Mouse (Mus musculus) 416B (cell line): Measurements from ENCODE around the gene Cbx2.

ENCODE experiments used
- DNase-seq: peaks from one replicate; pipeline ENCODE4 v3.0.0; 2011; ENCODE audit warnings: low read depth

Gene Cbx2

DNA sequence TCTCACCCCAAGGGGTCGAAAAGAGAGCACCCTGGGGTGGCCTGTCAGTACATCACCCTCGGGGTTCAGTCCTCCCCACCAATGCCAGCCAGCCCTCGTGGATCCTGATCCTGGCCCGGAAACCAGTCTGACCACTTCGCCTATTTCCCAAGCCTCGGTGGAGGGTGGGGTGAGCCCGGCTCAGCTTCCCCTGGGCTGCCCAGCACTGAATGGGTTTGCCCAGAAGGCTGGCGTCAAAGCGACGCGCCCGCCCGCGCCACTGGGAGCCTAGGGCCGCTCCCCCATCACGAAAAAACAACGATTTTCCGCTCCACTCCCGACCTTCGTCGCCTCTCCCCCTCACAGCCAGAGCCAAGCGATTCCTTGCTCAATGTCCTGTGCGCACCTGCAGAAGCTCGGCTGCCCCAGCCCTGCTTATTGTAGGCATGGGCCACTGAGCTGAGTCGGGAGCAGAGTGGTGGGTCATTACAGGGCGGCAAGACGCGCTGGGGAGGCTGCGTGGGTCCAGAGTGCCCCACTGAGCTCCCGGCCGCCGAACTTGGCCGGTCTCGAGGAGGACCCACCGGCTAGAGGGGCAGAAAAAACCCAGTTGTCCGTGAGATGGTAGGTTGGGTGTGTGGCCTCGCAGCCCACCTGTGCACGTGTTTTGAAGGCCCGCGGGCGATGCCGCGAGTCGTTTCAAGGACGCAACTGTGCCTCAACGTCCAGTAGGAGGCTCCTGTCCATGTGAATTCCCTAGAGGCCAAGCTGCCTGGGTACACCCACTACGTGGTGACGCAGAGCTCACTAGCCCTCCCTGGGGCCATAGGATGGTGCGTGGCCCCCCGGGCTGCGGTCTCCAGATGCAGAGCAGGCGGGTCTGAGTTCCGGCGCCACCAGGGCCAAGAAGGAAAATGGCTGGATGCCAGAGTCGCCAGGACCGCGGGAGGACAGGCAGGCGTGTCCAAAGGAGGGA is 35.6 kb downstream of the Cbx2 start:
- DNase-seq: no peak

DNA sequence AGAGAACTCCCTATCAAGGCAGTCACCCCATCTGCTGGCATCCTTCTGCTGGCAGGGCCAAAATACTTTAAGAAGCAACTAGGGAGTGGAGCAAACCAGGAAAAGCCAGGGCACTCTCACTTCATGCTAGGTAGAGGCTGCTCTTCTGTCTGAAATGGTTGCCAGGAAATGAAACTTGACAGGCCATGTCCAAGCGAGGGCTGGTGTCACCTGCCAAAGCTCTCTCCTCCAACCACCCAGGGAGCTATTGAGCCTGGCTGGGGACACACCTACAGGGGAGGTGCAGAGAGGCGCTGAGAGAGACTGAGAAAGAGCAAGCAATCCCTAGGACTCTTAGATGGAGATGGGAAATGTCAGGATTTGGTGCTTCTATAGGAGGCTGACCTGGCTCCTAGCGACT is 36.5 kb downstream of the Cbx2 start:
- no peak for DNase-seq

DNA sequence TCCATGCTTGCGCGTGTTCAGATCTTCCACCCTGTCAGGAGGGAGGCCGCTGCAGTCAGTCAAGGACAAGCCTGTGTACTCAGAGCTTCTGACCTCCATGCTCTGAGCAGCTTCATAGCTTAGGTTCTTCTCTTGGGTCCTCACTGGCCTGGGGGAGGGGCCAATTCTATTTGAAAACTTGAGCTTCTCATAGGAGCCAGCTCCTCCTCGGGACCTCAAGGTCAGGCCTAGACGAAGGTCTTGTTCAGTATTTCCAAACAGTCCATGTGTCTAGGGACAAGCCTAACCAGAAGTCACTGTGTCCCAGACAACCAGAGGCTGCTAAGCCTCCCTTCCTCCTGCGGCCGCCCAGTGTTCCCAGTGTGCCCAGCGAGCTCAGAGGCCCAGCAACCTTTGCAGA is 44.1 kb downstream of the Cbx2 start:
- DNase-seq: no peak

DNA sequence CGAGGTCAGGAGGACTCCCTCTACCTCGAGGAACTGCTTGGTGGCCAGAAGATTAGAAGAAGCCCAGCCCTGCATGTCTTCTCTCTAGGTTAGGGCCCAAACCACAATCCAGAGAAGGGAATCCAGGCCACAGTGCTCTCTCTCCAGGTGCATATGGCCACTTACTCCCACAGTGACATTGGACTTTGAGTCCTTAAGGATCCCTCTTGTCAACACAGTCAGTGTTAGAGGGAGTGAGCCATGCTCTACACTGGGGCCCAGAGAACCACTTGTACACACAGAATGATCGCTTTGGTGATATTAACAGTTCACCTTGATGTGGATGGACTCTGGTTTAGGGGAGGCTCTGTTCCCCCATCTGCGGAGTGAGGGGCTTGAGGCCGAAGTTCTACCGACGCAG is 49.5 kb downstream of the Cbx2 start:
- no peak for DNase-seq

DNA sequence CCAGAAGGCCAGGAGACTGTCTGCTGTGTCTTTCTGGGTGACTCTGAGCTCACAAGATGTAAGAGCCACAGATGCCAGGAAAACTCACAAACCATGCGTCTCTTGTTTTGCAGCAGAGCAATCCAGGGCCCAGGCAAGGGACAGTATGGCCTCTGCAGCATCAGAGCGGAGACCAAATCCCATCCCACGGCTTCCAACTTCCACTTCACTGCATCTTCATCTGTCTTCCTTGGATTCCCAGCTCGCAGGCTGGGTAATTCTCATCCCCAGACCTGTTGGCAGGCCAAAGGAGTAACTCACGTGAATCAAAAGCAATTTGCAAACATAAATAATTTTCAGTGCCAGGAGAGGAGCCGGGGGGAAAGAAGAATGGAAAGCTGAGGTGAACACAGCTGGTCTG is 50.2 kb downstream of the Cbx2 start:
- DNase-seq: no peak

DNA sequence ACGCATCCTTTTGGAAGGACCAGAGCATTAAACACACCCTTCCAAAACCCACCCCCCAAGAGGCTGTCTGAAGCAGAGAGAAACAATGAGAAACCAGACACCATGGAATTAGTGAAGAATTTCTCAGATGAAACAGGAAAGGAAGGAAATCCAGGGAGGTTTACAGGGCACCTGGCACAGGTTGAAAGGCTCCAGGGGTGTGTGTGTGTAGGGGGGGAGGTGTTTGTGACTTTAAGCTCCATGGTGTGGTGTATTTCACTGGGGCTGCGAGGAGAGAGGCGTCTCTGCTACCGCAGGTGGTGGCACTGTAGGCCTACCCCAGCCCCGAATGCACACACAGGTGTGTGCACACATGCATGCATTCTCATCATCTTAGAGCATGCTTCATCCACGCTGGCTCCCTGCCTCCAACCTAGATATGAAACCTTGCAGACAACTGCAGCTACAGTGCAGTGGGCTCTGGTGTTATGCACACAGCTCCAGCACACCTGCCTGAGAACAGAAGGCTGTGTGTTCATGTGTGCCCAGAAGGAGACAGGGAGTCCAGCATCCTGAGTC is 51.2 kb downstream of the Cbx2 start:
- DNase-seq: no peak

DNA sequence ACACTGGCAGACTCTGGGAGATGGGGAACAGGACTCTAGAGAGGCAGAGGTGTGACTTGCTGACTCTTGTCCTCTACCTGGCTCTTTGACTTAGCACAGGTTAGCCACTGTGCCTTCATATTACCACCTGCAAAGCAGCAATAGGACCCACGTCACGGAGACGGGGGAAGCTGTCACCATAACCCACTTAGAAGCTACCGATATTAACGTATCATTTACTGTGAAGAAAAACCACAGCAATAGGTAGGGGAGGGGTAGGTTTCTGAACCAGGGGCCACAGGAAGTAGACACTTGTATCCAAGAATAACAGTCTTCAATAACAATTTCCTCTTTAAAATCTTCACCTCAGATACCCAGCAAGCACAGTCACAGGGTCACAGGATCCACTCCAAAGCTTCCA is 53.0 kb downstream of the Cbx2 start:
- peak; percentile 45 for DNase-seq

DNA sequence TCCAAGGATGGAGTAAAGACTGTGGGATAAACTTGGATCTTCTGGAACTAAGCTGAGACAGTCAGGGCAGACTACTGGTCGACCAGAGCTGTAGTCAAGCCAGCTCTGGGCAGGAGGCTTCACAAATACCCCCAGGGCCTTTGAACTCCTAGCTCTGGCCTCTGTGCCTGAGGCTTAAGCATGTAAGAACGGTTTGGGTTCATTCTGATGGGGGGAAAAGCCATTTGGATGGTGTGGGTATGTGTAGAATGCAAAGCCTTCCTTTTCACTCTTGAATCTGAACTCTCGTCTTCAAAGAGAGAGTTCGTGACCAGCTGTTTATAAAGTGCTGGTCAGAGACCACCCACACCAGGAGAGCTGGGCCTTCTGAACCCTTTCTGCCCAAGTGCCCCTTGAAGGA is 55.0 kb downstream of the Cbx2 start:
- no peak for DNase-seq

DNA sequence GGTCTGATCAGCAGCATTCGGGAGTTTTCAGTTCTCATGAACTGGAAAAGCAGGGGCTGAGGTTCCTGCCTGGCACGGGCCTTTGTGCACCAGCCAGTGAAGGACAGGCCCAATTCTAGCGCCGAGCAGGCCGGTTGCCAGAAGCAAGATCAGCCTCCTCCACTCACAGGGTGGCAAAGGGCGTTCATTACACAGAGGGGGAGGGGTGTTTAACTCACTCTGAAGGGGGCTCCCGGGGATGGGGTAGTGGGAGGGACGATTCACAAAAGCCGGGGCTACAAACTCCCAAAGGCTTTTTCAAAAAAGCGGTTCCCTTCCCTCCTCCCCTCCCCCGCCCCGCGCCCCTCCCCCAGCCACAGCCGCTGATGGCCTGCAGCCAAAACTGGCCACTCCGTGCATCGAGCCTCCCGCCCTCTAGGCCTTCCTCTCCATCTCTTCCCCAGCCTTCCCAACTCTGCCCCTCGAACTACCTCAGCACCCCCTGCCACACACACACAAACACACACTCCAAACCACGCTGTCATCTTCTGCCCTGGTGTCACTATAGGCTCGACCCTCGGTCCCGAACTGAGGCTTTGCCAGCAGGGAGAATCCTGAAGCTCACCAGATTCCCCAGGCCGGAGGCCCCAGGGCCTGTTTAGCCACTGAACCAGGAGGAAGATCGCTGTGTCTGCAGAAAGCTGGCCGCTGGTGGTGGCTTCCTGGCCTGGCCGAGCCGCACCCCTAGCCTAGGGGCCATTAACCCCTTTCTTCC is 56.1 kb downstream of the Cbx2 start:
- no peak for DNase-seq

DNA sequence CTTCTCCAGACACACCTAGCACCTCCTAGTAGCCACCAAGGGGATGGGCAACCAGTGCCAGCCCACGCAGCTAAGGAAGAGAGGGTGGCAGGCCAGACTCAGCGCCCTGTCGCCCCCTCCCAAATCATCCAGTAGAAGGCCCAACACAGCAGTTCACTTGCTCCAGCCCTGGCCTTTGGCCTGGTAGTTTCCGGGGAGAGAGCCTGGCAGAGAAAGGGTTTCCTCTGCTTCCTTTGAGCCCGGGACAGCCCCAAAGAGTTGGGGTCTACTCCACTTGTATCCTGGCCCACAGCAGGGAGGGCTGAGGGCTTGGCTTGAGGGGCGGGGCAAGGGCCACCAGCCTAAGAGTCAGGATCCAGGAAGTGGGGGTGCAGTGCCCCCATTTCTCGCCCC is 56.7 kb downstream of the Cbx2 start:
- DNase-seq: no peak

DNA sequence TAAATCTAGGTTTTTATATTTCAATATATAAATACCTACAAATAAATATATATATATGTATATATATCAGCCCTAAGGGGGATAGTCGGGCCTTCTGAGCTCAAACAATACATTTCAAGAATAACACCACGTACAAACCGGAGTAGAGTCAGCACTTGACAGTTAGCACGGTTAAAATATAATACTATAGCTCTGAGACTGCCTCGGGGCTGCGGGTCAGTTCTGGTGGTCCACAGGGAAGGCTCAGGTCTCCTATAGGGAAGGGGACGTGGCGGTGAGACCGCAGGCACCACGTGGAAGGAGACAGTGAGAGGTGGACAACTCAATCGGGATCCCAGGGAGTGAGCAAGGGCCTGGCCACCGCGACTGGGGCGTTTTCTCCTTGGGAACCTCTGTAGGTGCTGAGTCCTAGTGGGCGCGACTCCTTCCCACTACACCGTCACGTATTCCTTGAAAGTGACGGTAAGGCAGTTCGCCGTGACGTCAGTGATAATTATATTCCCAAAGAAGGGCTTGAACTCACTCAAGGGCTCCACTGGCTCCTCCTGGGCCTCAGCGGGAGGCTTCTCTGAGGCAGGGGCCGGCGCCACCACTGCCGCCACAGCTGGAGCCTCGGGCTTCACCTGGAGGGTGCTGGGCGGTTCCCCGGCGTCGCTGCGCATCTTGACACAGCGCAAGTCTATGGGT is 57.8 kb downstream of the Cbx2 start:
- DNase-seq: no peak
